Comparison of ENCODE assay signal across 17 mouse cellular contexts in the genomic region with DNA sequence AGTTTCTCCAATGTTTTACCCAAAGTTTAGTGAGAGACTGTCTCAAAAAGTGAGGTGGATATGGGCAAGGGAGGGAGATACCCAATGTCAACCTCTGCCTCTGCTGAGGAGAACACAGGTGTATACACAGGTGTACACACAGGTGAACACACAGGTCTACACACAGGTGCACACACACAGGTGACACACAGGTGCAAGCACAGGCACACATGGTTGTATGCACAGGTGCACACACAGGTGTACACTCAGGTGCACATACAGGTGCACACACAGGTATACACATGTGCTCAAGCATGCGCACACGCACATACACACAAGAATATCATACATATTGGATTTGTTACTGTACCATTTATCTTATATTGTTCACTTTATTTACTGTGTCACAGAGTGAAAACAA.
"Had no signal": no experiment of that assay in that cellular context is flagged by ENCODE, and none has a peak within 500 bp of the region (broad histone marks: within the 10 kb centered on the region; RNA-seq: fewer than 3 reads in every experiment).

No protein-coding gene starts in this region.

- DNase-seq: liver, postnatal 0 days; lung, adult 2 months; lung, postnatal 14 days; lung, postnatal 36 days; right cerebral cortex, postnatal 14 days; thymus, adult 2 months; thymus, postnatal 25 days; thymus, postnatal 4 days had no signal

- H3K4me1 ChIP-seq: liver, embryonic 15.5 days; lung, embryonic 15.5 days; neural tube, embryonic 12.5 days; stomach, embryonic 15.5 days had no signal

- ATAC-seq: liver, postnatal 0 days; lung, postnatal 0 days; midbrain, embryonic 15.5 days had no signal

- H3K9me3 ChIP-seq: liver, embryonic 15.5 days; lung, embryonic 15.5 days; midbrain, embryonic 12.5 days; midbrain, embryonic 15.5 days; neural tube, embryonic 12.5 days; stomach, embryonic 15.5 days had no signal

- H3K27me3 ChIP-seq: liver, embryonic 15.5 days; lung, embryonic 15.5 days; midbrain, embryonic 12.5 days; midbrain, embryonic 15.5 days; neural tube, embryonic 12.5 days; stomach, embryonic 15.5 days had no signal

- H3K36me3 ChIP-seq: liver, embryonic 15.5 days; lung, embryonic 15.5 days; midbrain, embryonic 12.5 days; midbrain, embryonic 15.5 days; neural tube, embryonic 12.5 days; stomach, embryonic 15.5 days had no signal

- H3K4me2 ChIP-seq: liver, embryonic 15.5 days; lung, embryonic 15.5 days; midbrain, embryonic 12.5 days; midbrain, embryonic 15.5 days; neural tube, embryonic 12.5 days; stomach, embryonic 15.5 days had no signal

- H3K4me3 ChIP-seq: liver, embryonic 15.5 days; lung, embryonic 15.5 days; midbrain, embryonic 12.5 days; midbrain, embryonic 15.5 days; neural tube, embryonic 12.5 days; stomach, embryonic 15.5 days had no signal

- H3K9ac ChIP-seq: liver, embryonic 15.5 days; liver, postnatal 0 days; lung, embryonic 15.5 days; midbrain, embryonic 12.5 days; midbrain, embryonic 15.5 days; neural tube, embryonic 12.5 days; stomach, embryonic 15.5 days had no signal

- H3K27ac ChIP-seq: liver, embryonic 15.5 days; lung, embryonic 15.5 days; macrophage; midbrain, embryonic 12.5 days; midbrain, embryonic 15.5 days; neural tube, embryonic 12.5 days; stomach, embryonic 15.5 days; stomach, postnatal 0 days had no signal
